Mouse (Mus musculus) macrophage (primary cell): ENCODE measurements around the gene Foxp1. TPM values are rescaled to one million over a fixed set of nuclear protein-coding genes. Genes with fewer than 3 reads are reported as not detected.

Source experiments
- H3K27ac ChIP-seq: fragments of 350-480 bp; formaldehyde crosslinking; 2 replicates; pipeline ENCODE4 v1.9.0; 2021
- H3K36me3 ChIP-seq: fragments of 350-480 bp; formaldehyde crosslinking; 2 replicates; pipeline ENCODE4 v1.9.0; 2021; ENCODE audit errors: inconsistent target
- H3K4me3 ChIP-seq: fragments of 350-480 bp; formaldehyde crosslinking; 2 replicates; pipeline ENCODE4 v1.9.0; 2021; ENCODE audit errors: inconsistent target
- H3K79me2 ChIP-seq: fragments of 350-480 bp; formaldehyde crosslinking; 2 replicates; pipeline ENCODE4 v1.9.0; 2021; ENCODE audit errors: inconsistent target
- WGBS: methylation state at CpG from one replicate; pipeline ENCODE4 v1.1.7; 2026; ENCODE audit warnings: inconsistent platforms; ENCODE audit not compliant: missing documents; 5-methylcytosine and 5-hydroxymethylcytosine counted together
- polyA plus RNA-seq: library from polyadenylated mRNA; stranded (reverse); fragments of 250-400 nt; gene quantifications from 3 replicates; pipeline ENCODE4 v1.2.4, GENCODE M21; 2018; ENCODE audit warnings: inconsistent platforms

Gene Foxp1
- polyA plus RNA-seq, 1 experiment from 2014 or later = 38.9 TPM

DNA sequence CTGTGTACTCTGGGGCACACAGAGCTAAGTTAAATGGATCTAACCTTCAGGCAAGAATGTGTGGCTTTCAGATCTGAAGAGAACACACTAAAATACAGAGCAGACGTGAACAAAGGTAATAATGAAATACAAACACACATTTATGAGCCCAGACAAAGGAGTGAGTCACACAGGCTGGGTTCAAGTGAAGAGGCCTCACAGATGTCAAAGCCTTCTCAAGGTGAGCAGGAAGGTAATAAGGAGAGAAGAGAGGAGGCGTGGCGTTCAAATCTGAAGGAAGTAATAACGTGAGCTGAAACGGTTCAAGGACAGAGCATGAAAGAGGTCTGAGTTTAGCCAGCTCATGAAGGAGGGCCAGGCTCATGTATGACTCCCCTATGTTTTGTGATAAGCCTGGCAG, 301.4 kb downstream of the Foxp1 start:
- no peak overlapping the region for H3K27ac ChIP-seq
- 92% methylated on average over 5 of the region's 5 CpGs for WGBS
- H3K36me3 ChIP-seq = no peaks in the 10 kb centered on the region
- no peak overlapping the region for H3K4me3 ChIP-seq
- no peaks in the 10 kb centered on the region for H3K79me2 ChIP-seq

DNA sequence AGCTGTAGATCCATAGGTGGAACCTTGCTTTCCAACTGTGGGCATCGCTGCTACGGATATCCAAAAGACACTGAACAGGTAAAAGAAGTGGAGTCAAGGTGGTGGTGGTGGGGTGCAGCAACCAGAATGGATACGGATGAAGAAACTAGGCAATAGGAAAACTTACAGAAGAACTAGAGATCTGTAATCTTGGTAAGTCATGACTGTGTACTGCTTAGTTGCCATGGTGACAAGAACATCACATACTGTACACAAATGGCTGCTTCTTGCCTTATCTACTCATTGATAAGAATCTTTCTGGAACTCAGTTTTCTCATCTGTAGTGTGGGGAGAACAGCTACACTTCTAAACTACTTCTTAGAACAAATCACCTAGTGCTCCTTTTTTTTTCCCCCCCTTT, 302.0 kb downstream of the Foxp1 start:
- Histone ChIP-seq H3K36me3 (no peaks in the 10 kb centered on the region), H3K4me3 (no peak overlapping the region), H3K79me2 (no peaks in the 10 kb centered on the region), H3K27ac (no peak overlapping the region)
- WGBS = 95% methylated on average over 3 of the region's 3 CpGs

DNA sequence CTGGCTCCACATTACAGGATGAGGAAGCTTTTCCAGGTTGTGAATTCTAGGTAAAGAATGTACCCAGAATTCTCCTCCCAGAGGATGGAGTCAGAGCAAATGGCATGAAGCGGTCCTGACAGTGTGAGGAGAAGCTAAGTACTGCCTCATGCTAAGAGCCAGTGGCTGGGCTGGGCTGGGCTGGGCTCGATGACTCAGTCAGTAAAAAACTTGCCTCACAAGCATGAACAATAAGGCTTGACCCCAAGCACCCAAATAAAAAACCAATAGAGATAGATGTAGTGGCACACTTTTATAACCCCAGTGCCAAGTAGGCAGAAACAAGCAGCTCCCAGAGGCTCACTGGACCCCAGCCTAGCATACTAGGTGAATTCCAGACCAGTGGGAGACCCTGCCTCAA, 304.7 kb downstream of the Foxp1 start:
- Histone ChIP-seq H3K79me2 (no peaks in the 10 kb centered on the region), H3K36me3 (no peaks in the 10 kb centered on the region), H3K4me3 (no peak overlapping the region), H3K27ac (no peak overlapping the region)
- 59% methylated on average over 2 of the region's 2 CpGs for WGBS

DNA sequence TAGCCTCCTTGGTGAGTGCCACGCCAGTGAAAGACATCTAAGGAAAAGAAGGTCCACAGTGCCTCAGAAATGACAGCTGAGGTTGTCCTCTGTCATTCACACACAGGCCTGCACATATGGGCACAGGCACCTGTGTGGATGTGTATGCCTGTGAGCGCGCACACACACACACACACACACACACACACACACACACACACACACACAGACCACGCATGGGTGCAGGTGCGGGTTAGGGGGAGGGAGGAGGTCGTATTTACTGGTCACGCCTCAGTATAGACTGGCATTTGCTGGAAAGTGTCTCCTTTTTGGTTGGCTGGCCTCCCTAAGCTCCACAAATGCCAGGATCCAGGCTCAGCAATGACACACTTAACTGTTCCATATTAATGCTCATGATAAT, 305.4 kb downstream of the Foxp1 start:
- 83% methylated on average over 4 of the region's 7 CpGs for WGBS
- Histone ChIP-seq H3K36me3 (no peaks in the 10 kb centered on the region), H3K79me2 (no peaks in the 10 kb centered on the region), H3K27ac (no peak overlapping the region), H3K4me3 (no peak overlapping the region)

DNA sequence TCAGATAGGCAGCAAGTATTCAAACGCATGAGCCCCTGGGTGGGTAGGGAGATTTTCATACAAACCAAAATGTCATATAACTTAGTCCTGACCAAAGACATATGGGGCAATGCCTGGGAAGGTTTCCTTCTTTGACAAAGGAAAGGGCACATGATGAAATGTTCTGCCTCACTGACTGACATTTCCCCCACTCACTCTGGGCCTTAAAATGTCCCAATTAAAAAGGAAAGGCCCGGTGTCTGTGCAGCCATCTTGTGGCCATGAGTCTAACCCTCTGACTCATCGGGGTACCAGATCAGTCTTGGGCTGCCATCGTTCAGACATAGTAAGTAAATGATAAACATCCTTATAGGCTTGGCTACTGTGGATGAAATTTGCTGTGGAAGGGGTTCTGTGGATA, 310.1 kb downstream of the Foxp1 start:
- Histone ChIP-seq H3K27ac (no peak overlapping the region), H3K4me3 (no peak overlapping the region), H3K36me3 (no peaks in the 10 kb centered on the region), H3K79me2 (no peaks in the 10 kb centered on the region)
- 40% methylated on average over 4 of the region's 4 CpGs for WGBS

DNA sequence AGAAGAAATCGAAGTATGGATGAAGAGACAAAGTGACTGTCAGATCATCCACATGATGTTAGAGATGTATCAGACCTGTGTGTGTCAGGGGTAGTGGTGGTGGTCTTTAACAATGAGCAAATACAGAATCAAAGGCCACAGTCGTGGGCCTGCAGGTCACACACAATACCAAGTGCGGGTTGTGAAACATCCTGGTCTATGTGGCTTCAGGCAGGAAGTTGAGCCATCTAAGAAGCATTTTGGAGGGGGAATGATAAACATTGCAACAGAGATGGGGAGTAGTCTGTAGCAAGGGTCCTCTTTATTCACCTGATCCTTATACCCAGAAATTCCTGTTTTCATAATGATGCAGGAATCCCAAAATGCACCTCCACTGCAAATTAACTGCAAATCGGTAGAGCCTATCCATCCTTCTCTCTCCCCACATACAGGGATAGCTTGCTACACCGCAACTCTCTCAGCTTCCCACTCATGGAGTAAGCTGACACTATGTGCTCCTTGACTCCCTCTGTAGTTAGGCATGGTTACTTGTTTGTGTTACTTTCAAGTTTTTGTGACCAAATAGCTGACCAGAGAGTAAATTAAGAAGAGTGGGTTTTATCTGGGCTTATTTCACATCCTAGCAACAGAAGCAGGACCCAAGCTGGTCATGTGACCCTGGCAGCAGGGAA, 310.7 kb downstream of the Foxp1 start:
- Histone ChIP-seq H3K79me2 (no peaks in the 10 kb centered on the region), H3K36me3 (no peaks in the 10 kb centered on the region), H3K27ac (no peak overlapping the region), H3K4me3 (no peak overlapping the region)
- 44% methylated on average over 5 of the region's 5 CpGs for WGBS

DNA sequence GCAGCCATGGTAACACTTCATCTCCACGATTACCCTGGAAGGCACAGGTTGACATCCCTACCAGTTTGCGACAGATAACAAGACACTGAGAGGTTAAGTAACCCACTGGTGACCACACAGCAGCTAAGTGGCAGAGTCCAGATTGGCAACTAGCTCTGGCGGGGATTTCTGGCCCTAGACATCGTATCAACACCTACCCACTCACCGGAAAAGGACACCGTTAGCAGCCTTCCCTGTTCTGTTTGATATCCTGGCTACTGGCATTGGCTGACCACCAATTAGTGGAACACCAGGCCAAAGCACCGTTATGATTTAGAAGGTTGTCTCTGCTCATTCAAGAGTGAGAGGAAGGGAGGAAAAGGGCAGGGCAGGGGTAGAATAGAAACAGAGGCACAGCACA, 312.4 kb downstream of the Foxp1 start:
- H3K36me3 ChIP-seq = no peaks in the 10 kb centered on the region
- H3K79me2 ChIP-seq = no peaks in the 10 kb centered on the region
- H3K27ac ChIP-seq = no peak overlapping the region
- 79% methylated on average over 7 of the region's 7 CpGs for WGBS
- H3K4me3 ChIP-seq = no peak overlapping the region

DNA sequence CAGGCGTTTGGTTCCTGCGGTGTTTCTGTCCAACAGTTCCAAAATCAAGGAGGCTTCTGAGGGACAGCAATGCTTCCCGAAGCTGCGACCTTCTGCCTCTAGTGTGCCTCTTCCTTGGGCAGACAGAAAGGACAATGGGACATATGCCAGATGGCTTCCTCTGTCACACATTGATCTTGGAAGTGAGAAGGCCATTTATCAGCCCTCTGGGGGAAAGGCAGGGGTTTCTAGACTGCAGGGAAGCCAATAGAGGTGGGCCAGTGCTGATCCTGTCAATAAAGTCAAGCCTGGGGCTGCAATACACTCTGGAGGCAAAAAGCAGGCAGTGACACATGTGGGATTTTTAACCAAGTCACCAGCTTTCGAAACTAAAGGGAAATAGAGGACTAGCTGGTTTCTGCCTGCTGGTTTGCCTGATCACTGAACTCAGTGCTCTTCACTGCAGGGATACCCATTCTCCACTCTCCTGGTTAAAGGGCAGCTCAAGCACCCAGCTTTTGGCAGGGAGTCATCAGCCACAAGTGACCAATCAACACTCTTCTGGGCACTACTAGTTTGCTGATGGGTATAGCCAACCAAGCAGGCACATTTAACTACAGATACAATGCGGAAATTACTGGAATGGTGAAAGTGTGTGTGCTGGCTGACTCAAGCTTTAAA, 315.2 kb downstream of the Foxp1 start:
- H3K79me2 ChIP-seq = peaks cover 4% of the 10 kb centered on the region; the same call in 1 of the 2 replicates
- H3K36me3 ChIP-seq = no peaks in the 10 kb centered on the region
- 75% methylated on average over 6 of the region's 6 CpGs for WGBS
- H3K4me3 ChIP-seq = no peak overlapping the region
- H3K27ac ChIP-seq = no peak overlapping the region

DNA sequence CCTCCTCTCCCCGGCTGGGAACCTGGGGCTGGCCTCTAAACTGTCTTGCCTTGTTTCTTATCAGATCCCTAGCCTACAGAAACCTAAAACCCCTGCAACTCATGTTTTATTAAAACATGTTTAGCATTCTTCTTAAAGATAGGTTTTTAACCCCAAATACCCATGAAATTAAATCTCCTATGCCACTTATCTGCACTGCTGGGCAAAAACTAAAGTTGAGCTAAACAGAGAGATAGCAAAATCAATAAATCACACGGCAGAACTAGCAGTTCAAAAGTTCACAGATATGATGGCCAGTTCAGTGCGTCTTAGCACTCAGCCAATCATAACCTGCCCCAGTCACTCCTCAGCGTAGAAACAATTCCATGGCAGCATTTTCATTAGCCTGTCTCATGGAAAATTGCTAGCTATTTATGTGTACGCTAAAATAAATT, 316.1 kb downstream of the Foxp1 start:
- no peaks in the 10 kb centered on the region for H3K36me3 ChIP-seq
- WGBS = 71% methylated on average over 5 of the region's 5 CpGs
- H3K27ac ChIP-seq = peak overlapping the region; percentile 88

DNA sequence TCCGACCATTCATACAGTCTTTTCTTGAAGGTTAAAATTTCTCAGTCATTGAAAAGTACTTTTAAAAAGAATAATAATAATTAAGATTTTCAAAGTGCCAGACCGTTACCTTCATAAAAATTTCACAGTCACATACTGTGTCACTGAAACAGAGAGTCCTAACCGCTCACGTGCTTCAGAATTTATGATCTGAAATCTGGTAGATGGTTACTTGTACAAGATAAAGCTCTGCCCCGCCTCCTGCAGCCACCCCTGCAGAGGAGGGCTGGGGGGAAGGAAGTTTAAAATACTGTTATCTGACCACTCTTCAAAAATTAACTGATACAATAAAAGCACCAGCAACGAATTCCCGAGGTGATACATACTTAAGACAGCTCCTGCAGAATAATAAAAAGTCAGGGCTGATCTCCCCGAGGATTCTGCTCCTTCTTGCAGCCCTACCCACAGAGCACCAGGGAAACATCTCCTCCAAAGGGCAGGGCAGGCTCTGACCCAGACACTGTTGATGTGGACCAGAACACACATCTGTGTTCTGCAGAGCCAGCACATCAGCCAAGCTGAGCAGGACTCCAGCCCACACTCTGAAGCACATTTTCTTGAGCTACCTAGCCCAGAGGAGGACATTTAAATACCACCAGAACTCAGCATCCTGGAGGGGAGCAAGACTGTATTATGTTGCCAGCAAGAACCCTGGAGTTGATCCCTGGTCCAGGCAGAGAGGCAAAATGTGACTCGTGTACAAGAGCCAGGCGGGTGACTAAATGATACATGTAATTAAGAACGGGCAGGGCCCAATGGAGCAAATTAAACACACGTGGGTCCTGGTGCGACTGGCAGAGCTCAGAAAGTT, 316.7 kb downstream of the Foxp1 start:
- peak overlapping the region; percentile 88 for H3K27ac ChIP-seq
- 16% methylated on average over 13 of the region's 13 CpGs for whole genome bisulfite sequencing
- peaks cover 4% of the 10 kb centered on the region; the same call in 1 of the 2 replicates for H3K79me2 ChIP-seq
- no peaks in the 10 kb centered on the region for H3K36me3 ChIP-seq
- no peak overlapping the region for H3K4me3 ChIP-seq

More for the DNA sequence above, 316.1 kb downstream of the Foxp1 start:
- H3K4me3 ChIP-seq = no peak overlapping the region
- H3K79me2 ChIP-seq = peaks cover 4% of the 10 kb centered on the region; the same call in 1 of the 2 replicates

DNA sequence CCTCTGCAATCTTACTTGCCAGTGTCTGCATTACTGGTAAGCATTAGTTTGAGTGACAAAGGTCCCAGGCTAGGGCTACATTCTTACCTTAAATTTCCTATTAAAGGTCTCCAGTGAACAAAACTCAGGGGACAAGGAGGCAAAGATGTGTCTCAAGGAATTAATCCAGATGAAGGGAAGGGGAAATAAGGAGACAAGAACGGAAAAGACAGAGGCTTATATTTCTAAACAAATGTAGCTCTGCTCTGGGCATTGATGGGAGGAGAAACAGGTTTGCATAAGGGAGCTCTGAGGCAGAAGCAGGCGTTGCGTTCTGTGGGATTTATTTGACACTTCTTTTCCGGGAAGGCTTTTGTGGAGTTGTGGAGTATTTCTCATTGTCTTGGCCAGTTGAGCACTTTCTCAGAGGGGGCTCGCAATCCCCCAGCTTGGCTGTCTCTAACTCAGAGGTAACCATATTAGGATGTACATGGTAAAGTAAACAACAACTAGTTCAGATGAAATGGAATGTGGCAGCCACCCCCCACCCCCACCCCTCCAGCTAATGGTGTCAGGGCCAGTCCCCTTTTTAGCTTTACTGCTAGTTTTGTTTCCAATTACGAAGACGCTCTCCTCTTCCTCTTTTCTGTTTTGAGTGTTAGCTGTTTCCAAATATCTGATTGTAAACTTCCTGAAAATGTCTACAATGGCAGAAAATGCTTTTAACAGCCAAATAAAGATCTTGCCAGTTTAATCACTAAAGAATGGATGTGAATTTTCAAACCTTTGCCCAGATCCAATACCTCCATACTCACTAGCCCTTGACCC, 317.5 kb downstream of the Foxp1 start:
- peaks cover 4% of the 10 kb centered on the region; the same call in 1 of the 2 replicates for H3K79me2 ChIP-seq
- no peak overlapping the region for H3K4me3 ChIP-seq
- H3K27ac ChIP-seq = peak overlapping the region; percentile 88
- WGBS = 21% methylated on average over 7 of the region's 7 CpGs
- H3K36me3 ChIP-seq = no peaks in the 10 kb centered on the region

DNA sequence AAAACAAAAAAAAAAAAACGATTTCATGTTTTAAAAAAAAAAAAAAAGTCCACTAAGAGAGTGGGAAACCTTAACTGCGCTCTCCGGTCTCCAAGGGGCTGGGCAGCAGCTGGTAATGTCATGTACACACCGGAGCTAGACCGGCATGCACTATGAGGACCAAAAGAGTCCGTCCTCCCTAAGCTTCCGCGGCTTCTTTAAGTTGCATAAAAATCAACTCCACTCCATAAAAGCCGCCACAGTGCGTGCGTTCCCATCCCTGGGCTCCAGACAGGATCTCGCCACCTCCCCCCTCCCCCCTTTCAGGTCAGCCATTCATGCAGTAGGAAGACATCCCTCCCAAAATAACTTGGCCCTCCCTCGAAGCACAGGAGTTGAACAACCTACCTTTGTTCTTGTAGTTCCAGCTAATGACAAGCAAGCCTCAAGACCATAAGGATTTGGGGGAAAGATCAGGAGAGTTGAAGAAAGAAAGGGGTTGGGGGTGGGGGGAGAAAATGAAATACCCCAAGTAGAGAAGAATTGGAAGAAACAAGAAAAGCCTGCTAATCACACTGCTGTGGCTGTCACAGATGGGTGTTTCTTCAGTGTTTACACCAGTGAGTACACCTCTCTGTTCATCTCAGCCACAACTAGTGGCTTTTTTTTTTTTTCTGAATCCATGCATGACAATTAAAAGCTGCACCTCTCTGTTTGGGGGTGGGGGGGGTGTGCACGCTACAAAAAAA, 318.3 kb downstream of the Foxp1 start:
- Histone ChIP-seq H3K36me3 (no peaks in the 10 kb centered on the region), H3K4me3 (no peak overlapping the region), H3K27ac (peak overlapping the region; percentile 88), H3K79me2 (peaks cover 4% of the 10 kb centered on the region; the same call in 1 of the 2 replicates)
- WGBS = 70% methylated on average over 14 of the region's 14 CpGs

DNA sequence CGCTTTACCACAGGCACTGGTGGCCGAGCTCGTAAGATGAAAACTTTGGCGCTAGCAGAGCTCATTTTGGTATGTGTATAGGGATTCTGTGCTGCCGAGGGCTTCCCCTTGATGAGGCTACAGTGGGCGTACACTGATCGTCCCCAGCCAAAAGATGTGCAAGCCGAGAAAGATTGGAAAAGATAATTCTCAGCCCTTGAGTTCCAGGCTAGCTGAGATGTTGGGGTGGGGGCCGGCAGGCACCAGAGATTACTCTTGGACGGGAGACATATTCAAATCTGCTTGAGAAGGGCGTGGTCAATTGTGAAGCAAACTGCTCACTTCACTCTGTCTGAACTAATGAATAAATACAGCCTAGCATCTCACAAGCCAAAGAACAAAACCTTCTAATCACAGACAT, 319.3 kb downstream of the Foxp1 start:
- 91% methylated on average over 11 of the region's 11 CpGs for WGBS
- Histone ChIP-seq H3K4me3 (no peak overlapping the region), H3K27ac (no peak overlapping the region), H3K36me3 (no peaks in the 10 kb centered on the region), H3K79me2 (peaks cover 4% of the 10 kb centered on the region; the same call in 1 of the 2 replicates)
